Mouse (Mus musculus) bone marrow, adult 2 months (tissue): ENCODE data around the gene Map3k5.

Experiments used
- CTCF ChIP-seq: fragments of 200-500 bp; IDR thresholded peaks from 2 replicates; pipeline ENCODE4 v1.5.1; 2011; ENCODE audit warnings: low read length, control low read depth; ENCODE audit not compliant: control insufficient read depth, insufficient read depth
- POLR2A ChIP-seq: fragments of 200-500 bp; IDR thresholded peaks from 2 replicates; pipeline ENCODE4 v1.6.1; 2011; ENCODE audit warnings: low read depth, mild to moderate bottlenecking, control low read depth, low read length, borderline replicate concordance; ENCODE audit not compliant: control insufficient read depth

DNA sequence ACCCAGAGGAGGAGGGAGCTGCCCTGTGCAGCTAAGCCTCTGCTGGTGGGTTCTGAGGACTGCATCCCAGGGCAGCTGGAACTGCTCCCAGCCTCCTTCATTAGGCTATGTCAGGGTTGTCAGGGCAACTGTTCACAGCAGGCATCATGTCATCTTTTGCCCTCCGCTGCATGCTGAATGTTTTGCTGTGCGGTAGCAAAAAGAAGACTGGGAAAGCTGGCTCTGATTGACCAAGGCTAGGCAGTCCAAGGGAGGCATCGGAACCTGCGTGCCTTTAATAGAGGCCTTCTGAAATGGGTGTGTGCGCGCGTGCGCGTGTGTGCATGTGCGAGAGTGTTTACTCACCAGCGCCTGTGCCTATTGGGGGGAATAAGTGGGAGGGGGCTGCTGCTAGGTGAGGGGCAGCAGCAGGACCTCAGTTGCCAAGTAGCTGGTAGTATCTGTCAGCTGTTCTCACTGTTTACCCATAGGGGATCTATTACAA is 236.4 kb downstream of the Map3k5 start:
- no peak for TF ChIP-seq POLR2A
- peak; percentile 42; the same call in 1 of the 2 replicates for TF ChIP-seq CTCF
